Mouse (Mus musculus) ES-Bruce4 (cell line): Measurements from ENCODE around the gene Adcy5.

Source experiments
- CTCF ChIP-seq: IDR thresholded peaks from one replicate; pipeline ENCODE4 v1.8.1; 2011; ENCODE audit warnings: low read depth, low read length
- EP300 ChIP-seq: IDR thresholded peaks from 2 replicates; pipeline ENCODE4 v1.6.1; 2011; ENCODE audit warnings: low read depth, low read length; ENCODE audit not compliant: insufficient read depth
- POLR2A ChIP-seq: IDR thresholded peaks from one replicate; pipeline ENCODE4 v1.8.1; 2011; ENCODE audit warnings: low read length; ENCODE audit not compliant: insufficient read depth

- TF ChIP-seq POLR2A (no peak), CTCF (no peak), EP300 (no peak)
Measured at GRCm38 (mm10) chr16:35130172-35130571, 24.5 kb upstream of the Adcy5 start.
